In the genomic region with DNA sequence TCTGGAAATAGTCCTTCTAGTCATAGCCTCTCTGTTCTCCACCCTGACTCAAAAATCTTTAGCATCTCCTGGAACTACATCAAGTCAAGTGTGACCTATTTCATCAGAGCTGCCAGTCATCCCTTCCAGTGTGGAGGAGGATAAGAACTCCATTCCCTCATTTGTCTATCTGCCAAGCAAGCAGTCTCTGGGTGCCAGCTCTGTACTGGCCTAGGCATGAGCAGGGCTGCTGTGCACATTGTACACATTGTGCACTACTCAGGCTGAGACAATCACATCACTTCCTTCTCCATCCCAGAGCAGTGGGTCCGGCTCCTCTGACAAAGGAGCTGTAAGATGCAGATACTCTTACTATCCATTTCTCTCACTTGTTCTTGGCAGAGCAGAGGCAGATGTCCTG, we compare ENCODE assay signal across 16 mouse cellular contexts.
DNase-seq lines count a peak whose midpoint lies in the region.
"Had no signal": no experiment of that assay in that cellular context is flagged by ENCODE, and none has a peak within 500 bp of the region (broad histone marks: within the 10 kb centered on the region; RNA-seq: fewer than 3 reads in every experiment).

No protein-coding gene starts in this region.

- DNase-seq in heart, adult 18-20 months = peak; percentile 51 to 66
- no peak for DNase-seq in heart, adult 9 months (ENCODE audit: low spot score in 2 of 2)
- DNase-seq in layer of hippocampus, adult 9-10 months (ENCODE audit: low spot score) = peak; percentile 13
- no peak for DNase-seq in layer of hippocampus, postnatal 10 days (ENCODE audit: low spot score in 2 of 2)
- peak; percentile 28 for DNase-seq in lung, postnatal 36 days
- DNase-seq in lung, postnatal 4 days = no peak
- peak; percentile 31 for DNase-seq in gonadal fat pad, adult 2 months (ENCODE audit: low read depth)
- DNase-seq in spleen, postnatal 14 days (ENCODE audit: low spot score in 2 of 2) = no peak
- DNase-seq: cerebellum, adult 2 months; cerebellum, postnatal 36 days; forebrain, postnatal 0 days; gastrocnemius, postnatal 14 days; kidney, adult 8-10 months; kidney, postnatal 14 days; liver, embryonic 13.5 days; right cerebral cortex, postnatal 4 days had no signal

Comparison
In these comparisons a context has a peak if more than half of its experiments do, and no peak if none do; other contexts are left out.
1. DNase-seq: peak in heart, adult 18-20 months (2 of 2), layer of hippocampus, adult 9-10 months (single experiment), lung, postnatal 36 days (single experiment) and gonadal fat pad, adult 2 months (single experiment); none in heart, adult 9 months (0 of 2), layer of hippocampus, postnatal 10 days (0 of 2), lung, postnatal 4 days (0 of 2) and spleen, postnatal 14 days (0 of 2).